Mouse (Mus musculus) intestine, embryonic 14.5 days (tissue): ENCODE results near the gene Mast3. TPM values are rescaled to one million over a fixed set of nuclear protein-coding genes. Genes with fewer than 3 reads are reported as not detected.

Experiments
- ATAC-seq: fragments of 200-750 bp; cut with Nextera tagmentation; replicated peaks from 2 replicates; pipeline ENCODE4 v1.8.0; 2017; ENCODE audit warnings: low read depth, moderate number of reproducible peaks, moderate TSS enrichment, moderate library complexity; ENCODE audit not compliant: low FRiP score, low TSS enrichment
- DNase-seq: peaks from one replicate; pipeline ENCODE4 v3.0.0-alpha.2; 2018; ENCODE audit warnings: low spot score
- H3K27ac ChIP-seq: fragments of 300-500 bp; sonication (generic); 2 replicates; pipeline ENCODE4 v1.5.1; 2014; ENCODE audit warnings: low read depth, mild to moderate bottlenecking, control low read depth
- H3K27me3 ChIP-seq: fragments of 300-500 bp; sonication (generic); replicated peaks from 2 replicates; pipeline ENCODE4 v1.6.1; 2014; ENCODE audit warnings: low read length, control low read depth; ENCODE audit not compliant: control insufficient read depth, insufficient read depth
- H3K36me3 ChIP-seq: fragments of 300-500 bp; sonication (generic); 2 replicates; pipeline ENCODE4 v1.6.1; 2014; ENCODE audit warnings: low read length, control low read depth; ENCODE audit not compliant: control insufficient read depth, insufficient read depth
- H3K4me1 ChIP-seq: fragments of 300-500 bp; sonication (generic); replicated peaks from 2 replicates; pipeline ENCODE4 v1.6.1; 2014; ENCODE audit warnings: low read length, control low read depth, mixed read lengths; ENCODE audit not compliant: control insufficient read depth, insufficient read depth
- H3K4me2 ChIP-seq: fragments of 300-500 bp; sonication (generic); 2 replicates; pipeline ENCODE4 v1.6.1; 2014; ENCODE audit warnings: low read length
- H3K4me3 ChIP-seq: fragments of 300-500 bp; sonication (generic); 2 replicates; pipeline ENCODE4 v1.5.1; 2014; ENCODE audit warnings: low read depth, low read length, control low read depth, mixed read lengths
- H3K9ac ChIP-seq: fragments of 300-500 bp; sonication (generic); 2 replicates; pipeline ENCODE4 v1.6.1; 2014; ENCODE audit warnings: mild to moderate bottlenecking, low read length
- H3K9me3 ChIP-seq: fragments of 300-500 bp; sonication (generic); 2 replicates; pipeline ENCODE4 v1.6.1; 2016; ENCODE audit warnings: low read length, control low read depth; ENCODE audit not compliant: control insufficient read depth
- WGBS: fragments of 180-500 bp; shearing (Covaris S2); extraction: QIAGEN DNeasy Blood & Tissue Kit; methylation state at CpG from one replicate; pipeline ENCODE4 v1.1.7; 2014; 5-methylcytosine and 5-hydroxymethylcytosine counted together
- microRNA-seq: library from miRNA; unstranded; fragments of <30 nt; microRNA quantifications from one replicate; pipeline ENCODE4, GENCODE M21; 2016
- polyA plus RNA-seq: library from polyadenylated mRNA; unstranded; fragments of >200 nt; fragmentation: Nextera tagmentation; extraction: Ambion mirVana; gene quantifications from 2 replicates; pipeline ENCODE4 v1.2.1, GENCODE M21; 2014

Mast3 gene
- polyA plus RNA-seq, 1 experiment from 2014 or later, result 16.7 TPM

- WGBS, result 27% methylated on average over 11 of the region's 11 CpGs
- no peak for ATAC-seq
Observed at GRCm38 (mm10) chr8:70742176-70742575, 62.7 kb downstream of the Mast3 start.

GRCm38 (mm10) chr8:70741661-70742060 lies 63.2 kb downstream of the Mast3 start:
- WGBS, result 44% methylated on average over 5 of the region's 5 CpGs

More at GRCm38 (mm10) chr8:70742176-70742575, 62.7 kb downstream of the Mast3 start:
- Histone ChIP-seq H3K9ac (no peak overlapping the region), H3K4me2 (no peak overlapping the region), H3K27me3 (peaks cover 52% of the 10 kb centered on the region), H3K4me1 (peaks cover 6% of the 10 kb centered on the region; the same call in 1 of the 2 replicates), H3K9me3 (no peaks in the 10 kb centered on the region), H3K36me3 (no peaks in the 10 kb centered on the region), H3K4me3 (no peak overlapping the region), H3K27ac (no peak overlapping the region)
- peak; percentile 68 for DNase-seq

GRCm38 (mm10) chr8:70738211-70738610 lies 66.6 kb downstream of the Mast3 start:
- Histone ChIP-seq H3K9ac (no peak overlapping the region), H3K4me3 (no peak overlapping the region), H3K36me3 (no peaks in the 10 kb centered on the region), H3K27me3 (peaks cover 19% of the 10 kb centered on the region), H3K4me1 (0 out of 2 replicates have a peak, but pooled peaks cover 6% of the 10 kb centered on the region), H3K4me2 (no peak overlapping the region), H3K9me3 (no peaks in the 10 kb centered on the region), H3K27ac (no peak overlapping the region)
- no peak for DNase-seq
- ATAC-seq, result no peak
- 64% methylated on average over 3 of the region's 3 CpGs for WGBS

More at GRCm38 (mm10) chr8:70741661-70742060, 63.2 kb downstream of the Mast3 start:
- DNase-seq (no peak), ATAC-seq (no peak)
- H3K4me1 ChIP-seq, result peaks cover 6% of the 10 kb centered on the region; the same call in 1 of the 2 replicates
- peaks cover 50% of the 10 kb centered on the region for H3K27me3 ChIP-seq
- H3K9me3 ChIP-seq, result no peaks in the 10 kb centered on the region
- no peak overlapping the region for H3K4me2 ChIP-seq
- H3K27ac ChIP-seq, result no peak overlapping the region
- H3K9ac ChIP-seq, result no peak overlapping the region
- H3K4me3 ChIP-seq, result no peak overlapping the region
- H3K36me3 ChIP-seq, result no peaks in the 10 kb centered on the region

- Histone ChIP-seq H3K36me3 (no peaks in the 10 kb centered on the region), H3K9me3 (no peaks in the 10 kb centered on the region), H3K9ac (no peak overlapping the region), H3K4me3 (no peak overlapping the region), H3K27me3 (peaks cover 14% of the 10 kb centered on the region), H3K4me2 (no peak overlapping the region), H3K27ac (no peak overlapping the region), H3K4me1 (0 out of 2 replicates have a peak, but pooled peaks cover 6% of the 10 kb centered on the region)
- WGBS, result 64% methylated on average over 5 of the region's 5 CpGs
- no peak for DNase-seq
- no peak for ATAC-seq
Observed at GRCm38 (mm10) chr8:70737705-70738104, 67.1 kb downstream of the Mast3 start.

- Histone ChIP-seq H3K4me1 (0 out of 2 replicates have a peak, but pooled peaks cover 6% of the 10 kb centered on the region), H3K27me3 (peaks cover 24% of the 10 kb centered on the region), H3K4me3 (no peak overlapping the region), H3K36me3 (no peaks in the 10 kb centered on the region), H3K27ac (no peak overlapping the region), H3K9me3 (no peaks in the 10 kb centered on the region), H3K4me2 (no peak overlapping the region), H3K9ac (no peak overlapping the region)
- 86% methylated on average over 4 of the region's 4 CpGs for WGBS
- ATAC-seq (no peak), DNase-seq (no peak)
Observed at GRCm38 (mm10) chr8:70730956-70731355, 73.9 kb downstream of the Mast3 start.

- 3% methylated on average over 34 of the region's 34 CpGs for WGBS
- Histone ChIP-seq H3K4me1 (0 out of 2 replicates have a peak, but pooled peaks cover 6% of the 10 kb centered on the region), H3K9me3 (no peaks in the 10 kb centered on the region), H3K4me2 (peak overlapping the region; percentile 48), H3K27ac (no peak overlapping the region), H3K9ac (peak overlapping the region; percentile 23; the same call in 1 of the 2 replicates), H3K27me3 (peaks cover 24% of the 10 kb centered on the region), H3K4me3 (peak overlapping the region; percentile 32), H3K36me3 (no peaks in the 10 kb centered on the region)
- ATAC-seq, result peak; percentile 75
- peak; percentile 64 for DNase-seq
Observed at GRCm38 (mm10) chr8:70729808-70730475, 74.9 kb downstream of the Mast3 start.

Small RNA genes within 50 kb of the gene (microRNA-seq; reads per million reads assigned to microRNA genes)
- 0.51 reads per million for gene Mir7240

Other genes with a start within 250 kb of the Mast3 start
- gene Isyna1, start 210.7 kb downstream of the Mast3 start, polyA plus RNA-seq, result 86.8 and 106 TPM in 2 replicates
- 124 and 125 TPM in 2 replicates for gene Ssbp4, start 196.2 kb downstream of the Mast3 start, polyA plus RNA-seq
- gene Lrrc25, start 188.9 kb downstream of the Mast3 start, polyA plus RNA-seq, result 1.2 and 2.0 TPM in 2 replicates
- 0.55 and 1.1 TPM in 2 replicates for gene Gdf15, start 172.6 kb downstream of the Mast3 start, polyA plus RNA-seq
- gene Pgpep1, start 144.7 kb downstream of the Mast3 start, polyA plus RNA-seq, result 65.5 and 65.9 TPM in 2 replicates
- gene Lsm4, start 131.8 kb downstream of the Mast3 start, polyA plus RNA-seq, result 290 and 307 TPM in 2 replicates
- 94.0 and 114 TPM in 2 replicates for gene Jund, start 106.1 kb downstream of the Mast3 start, polyA plus RNA-seq
- 0.05 TPM in 2 replicates for gene Iqcn, start 101.6 kb downstream of the Mast3 start, polyA plus RNA-seq
- 0.67 and 0.88 TPM in 2 replicates for gene Gm3336, start 86.5 kb downstream of the Mast3 start, polyA plus RNA-seq
- 0.39 and 0.42 TPM in 2 replicates for gene Pde4c, start 81.3 kb downstream of the Mast3 start, polyA plus RNA-seq
- 27.7 and 28.6 TPM in 2 replicates for gene Rab3a, start 50.4 kb downstream of the Mast3 start, polyA plus RNA-seq
- gene Mpv17l2, start 44.1 kb downstream of the Mast3 start, polyA plus RNA-seq, result 58.6 and 59.9 TPM in 2 replicates
- gene Pik3r2, start 28.3 kb downstream of the Mast3 start, polyA plus RNA-seq, result 40.7 and 47.3 TPM in 2 replicates
- 0.24 and 0.35 TPM in 2 replicates for gene Il12rb1, start 3.4 kb upstream of the Mast3 start, polyA plus RNA-seq
- gene Arrdc2, start 34.7 kb upstream of the Mast3 start, polyA plus RNA-seq, result 7.3 and 7.9 TPM in 2 replicates
- gene Kcnn1, start 58.2 kb upstream of the Mast3 start, polyA plus RNA-seq, result 1.6 and 2.1 TPM in 2 replicates
- 97.3 and 105 TPM in 2 replicates for gene Ccdc124, start 68.9 kb upstream of the Mast3 start, polyA plus RNA-seq
- 0.32 and 0.45 TPM in 2 replicates for gene Slc5a5, start 87.7 kb upstream of the Mast3 start, polyA plus RNA-seq
- 6,009 and 6,086 TPM in 2 replicates for gene Rpl18a, start 92.4 kb upstream of the Mast3 start, polyA plus RNA-seq
- 43.8 and 44.7 TPM in 2 replicates for gene Map1s, start 100.9 kb upstream of the Mast3 start, polyA plus RNA-seq